Mouse (Mus musculus): Measurements from ENCODE around the gene Esm1. TPM values are rescaled to one million over a fixed set of nuclear protein-coding genes. Genes with fewer than 3 reads are reported as not detected.
A peak's percentile ranks its signal among the peaks of the same experiment; 100 is the strongest.

Gene Esm1
- polyA plus RNA-seq (2012; rRNA removed) = 2.5 and 3.3 TPM in 2 replicates

- no peak for TF ChIP-seq CTCF (IDR thresholded peaks at IDR 0.05; ENCODE audit: extremely low read depth, insufficient read length, insufficient replicate concordance, low read depth, low read length)
- no peak for TF ChIP-seq POLR2A (IDR thresholded peaks at IDR 0.05; ENCODE audit: low read depth, low read length)
- no peak within 1 kb of the TSS for H3K27ac ChIP-seq (ENCODE audit: insufficient read depth, low read depth, low read length)
- H3K36me3 ChIP-seq (ENCODE audit: control insufficient read depth, insufficient read depth, low read length) = no peaks in the 10 kb centered on the region
- WGBS = 31% methylated on average over 15 of the region's 15 CpGs
- peak within 1 kb of the TSS; percentile 25 for H3K4me3 ChIP-seq (ENCODE audit: low read depth, low read length)
- H3K4me1 ChIP-seq (ENCODE audit: control insufficient read depth, insufficient read depth, insufficient read length, low read length) = no peaks in the 10 kb centered on the region
- H3K27me3 ChIP-seq (ENCODE audit: control insufficient read depth, insufficient read depth, low read length) = no peaks in the 10 kb centered on the region
Observed at GRCm38 (mm10) chr13:113209624-113210023, at the start of gene Esm1. Gene Esm1 (plus strand): TSS chr13:113209659.

- H3K27ac ChIP-seq (ENCODE audit: insufficient read depth, low read depth, low read length) = no peak overlapping the region
- TF ChIP-seq POLR2A (IDR thresholded peaks at IDR 0.05; ENCODE audit: low read depth, low read length) = no peak
- no peak for TF ChIP-seq CTCF (IDR thresholded peaks at IDR 0.05; ENCODE audit: extremely low read depth, insufficient read length, insufficient replicate concordance, low read depth, low read length)
- peaks cover 8% of the 10 kb centered on the region for H3K4me1 ChIP-seq (ENCODE audit: control insufficient read depth, insufficient read depth, insufficient read length, low read length)
- H3K4me3 ChIP-seq (ENCODE audit: low read depth, low read length) = no peak overlapping the region
- H3K36me3 ChIP-seq (ENCODE audit: control insufficient read depth, insufficient read depth, low read length) = no peaks in the 10 kb centered on the region
- WGBS = 91% methylated on average over 5 of the region's 5 CpGs
- H3K27me3 ChIP-seq (ENCODE audit: control insufficient read depth, insufficient read depth, low read length) = no peaks in the 10 kb centered on the region
Observed at GRCm38 (mm10) chr13:113164252-113165005, 45.0 kb upstream of the Esm1 start.

- TF ChIP-seq CTCF (IDR thresholded peaks at IDR 0.05; ENCODE audit: extremely low read depth, insufficient read length, insufficient replicate concordance, low read depth, low read length) = no peak
- no peak for TF ChIP-seq POLR2A (IDR thresholded peaks at IDR 0.05; ENCODE audit: low read depth, low read length)
- Histone ChIP-seq H3K36me3 (ENCODE audit: control insufficient read depth, insufficient read depth, low read length) (no peaks in the 10 kb centered on the region), H3K4me3 (ENCODE audit: low read depth, low read length) (no peak overlapping the region; the same call in 1 of the 2 replicates), H3K27ac (ENCODE audit: insufficient read depth, low read depth, low read length) (no peak overlapping the region), H3K4me1 (ENCODE audit: control insufficient read depth, insufficient read depth, insufficient read length, low read length) (peaks cover 8% of the 10 kb centered on the region), H3K27me3 (ENCODE audit: control insufficient read depth, insufficient read depth, low read length) (no peaks in the 10 kb centered on the region)
- 15% methylated on average over 9 of the region's 9 CpGs for WGBS
Observed at GRCm38 (mm10) chr13:113168018-113168534, 41.4 kb upstream of the Esm1 start.

GRCm38 (mm10) chr13:113170256-113170655 lies 39.2 kb upstream of the Esm1 start:
- H3K27ac ChIP-seq (ENCODE audit: insufficient read depth, low read depth, low read length) = no peak overlapping the region
- H3K27me3 ChIP-seq (ENCODE audit: control insufficient read depth, insufficient read depth, low read length) = no peaks in the 10 kb centered on the region
- TF ChIP-seq POLR2A (IDR thresholded peaks at IDR 0.05; ENCODE audit: low read depth, low read length) (no peak), CTCF (IDR thresholded peaks at IDR 0.05; ENCODE audit: extremely low read depth, insufficient read length, insufficient replicate concordance, low read depth, low read length) (no peak)
- no peaks in the 10 kb centered on the region for H3K36me3 ChIP-seq (ENCODE audit: control insufficient read depth, insufficient read depth, low read length)
- peaks cover 8% of the 10 kb centered on the region for H3K4me1 ChIP-seq (ENCODE audit: control insufficient read depth, insufficient read depth, insufficient read length, low read length)
- no peak overlapping the region for H3K4me3 ChIP-seq (ENCODE audit: low read depth, low read length)

- Histone ChIP-seq H3K27ac (ENCODE audit: insufficient read depth, low read depth, low read length) (no peak overlapping the region), H3K4me3 (ENCODE audit: low read depth, low read length) (no peak overlapping the region), H3K36me3 (ENCODE audit: control insufficient read depth, insufficient read depth, low read length) (no peaks in the 10 kb centered on the region), H3K4me1 (ENCODE audit: control insufficient read depth, insufficient read depth, insufficient read length, low read length) (no peaks in the 10 kb centered on the region), H3K27me3 (ENCODE audit: control insufficient read depth, insufficient read depth, low read length) (no peaks in the 10 kb centered on the region)
- 84% methylated on average over 6 of the region's 6 CpGs for WGBS
- TF ChIP-seq POLR2A (IDR thresholded peaks at IDR 0.05; ENCODE audit: low read depth, low read length) (no peak), CTCF (IDR thresholded peaks at IDR 0.05; ENCODE audit: extremely low read depth, insufficient read length, insufficient replicate concordance, low read depth, low read length) (no peak)
Observed at GRCm38 (mm10) chr13:113174162-113174561, 35.3 kb upstream of the Esm1 start.

- WGBS = 79% methylated on average over 8 of the region's 8 CpGs
- no peaks in the 10 kb centered on the region for H3K27me3 ChIP-seq (ENCODE audit: control insufficient read depth, insufficient read depth, low read length)
- no peaks in the 10 kb centered on the region for H3K4me1 ChIP-seq (ENCODE audit: control insufficient read depth, insufficient read depth, insufficient read length, low read length)
- no peak overlapping the region for H3K4me3 ChIP-seq (ENCODE audit: low read depth, low read length)
- no peak for TF ChIP-seq POLR2A (IDR thresholded peaks at IDR 0.05; ENCODE audit: low read depth, low read length)
- TF ChIP-seq CTCF (IDR thresholded peaks at IDR 0.05; ENCODE audit: extremely low read depth, insufficient read length, insufficient replicate concordance, low read depth, low read length) = no peak
- H3K27ac ChIP-seq (ENCODE audit: insufficient read depth, low read depth, low read length) = peak overlapping the region; percentile 66
- no peaks in the 10 kb centered on the region for H3K36me3 ChIP-seq (ENCODE audit: control insufficient read depth, insufficient read depth, low read length)
Observed at GRCm38 (mm10) chr13:113183310-113183709, 26.1 kb upstream of the Esm1 start.

- Histone ChIP-seq H3K36me3 (ENCODE audit: control insufficient read depth, insufficient read depth, low read length) (no peaks in the 10 kb centered on the region), H3K4me1 (ENCODE audit: control insufficient read depth, insufficient read depth, insufficient read length, low read length) (no peaks in the 10 kb centered on the region), H3K27ac (ENCODE audit: insufficient read depth, low read depth, low read length) (no peak overlapping the region), H3K27me3 (ENCODE audit: control insufficient read depth, insufficient read depth, low read length) (no peaks in the 10 kb centered on the region), H3K4me3 (ENCODE audit: low read depth, low read length) (no peak overlapping the region)
- WGBS = 83% methylated on average over 4 of the region's 4 CpGs
- TF ChIP-seq CTCF (IDR thresholded peaks at IDR 0.05; ENCODE audit: extremely low read depth, insufficient read length, insufficient replicate concordance, low read depth, low read length) = no peak
- TF ChIP-seq POLR2A (IDR thresholded peaks at IDR 0.05; ENCODE audit: low read depth, low read length) = no peak
Observed at GRCm38 (mm10) chr13:113183720-113184119, 25.7 kb upstream of the Esm1 start.

Data from small intestine, adult 2 months (tissue).